Mouse (Mus musculus): ENCODE data around the gene Ccdc122.
"Not testable (repeated sequence)": the region's sequence is repeated elsewhere in the genome, so short reads cannot be mapped to it uniquely, and the experiment has no call there.

Ccdc122 gene

DNA sequence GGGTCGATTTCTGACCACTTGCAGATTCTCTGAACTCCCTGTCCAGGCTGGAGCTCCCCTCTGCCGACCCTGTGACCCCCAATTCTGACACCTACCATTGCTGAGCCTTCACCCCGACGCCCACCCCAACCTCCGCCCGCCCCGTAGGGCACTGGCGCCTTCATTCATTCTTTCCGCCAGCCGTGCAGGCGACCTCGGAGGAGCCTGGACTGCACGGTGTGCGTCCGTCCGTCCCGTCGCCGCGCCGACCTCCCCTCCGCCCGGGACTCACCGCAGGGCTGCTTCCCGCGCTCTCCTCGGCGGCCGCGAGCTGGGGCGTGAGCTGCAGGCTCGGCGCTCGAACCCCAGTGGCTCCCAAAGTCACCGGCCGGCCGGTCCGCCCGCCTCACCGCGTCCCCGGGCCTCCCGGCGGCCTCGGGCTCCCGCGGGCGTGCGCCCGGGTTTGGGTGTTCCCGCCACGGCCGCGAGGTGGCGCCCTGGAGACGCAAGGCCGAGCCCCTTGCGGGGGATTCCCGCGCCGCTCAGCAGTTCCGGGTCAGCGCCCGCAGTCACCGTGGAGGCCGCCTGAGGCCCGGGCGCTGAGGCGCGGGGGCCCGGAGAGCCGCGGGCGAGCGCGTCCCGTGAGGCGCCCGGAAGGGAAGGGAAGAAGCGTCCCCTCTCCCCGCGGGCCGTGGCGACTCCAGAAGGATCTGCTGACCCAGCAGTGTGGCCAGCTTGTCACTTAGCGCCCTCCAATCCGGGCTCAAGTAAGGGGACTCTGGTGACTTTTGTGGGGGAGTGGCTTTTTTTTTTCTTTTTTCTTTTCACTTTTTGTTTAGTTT is at the start of gene Ccdc122, which contains the start of gene Lacc1:
Gene Ccdc122 (plus strand): TSS at position 547 of the 821 bp plus-strand sequence.
Gene Lacc1 (minus strand): TSS at position 679 of the 821 bp plus-strand sequence.
- peak; percentile 87 for DNase-seq (ENCODE audit: low read depth)

DNA sequence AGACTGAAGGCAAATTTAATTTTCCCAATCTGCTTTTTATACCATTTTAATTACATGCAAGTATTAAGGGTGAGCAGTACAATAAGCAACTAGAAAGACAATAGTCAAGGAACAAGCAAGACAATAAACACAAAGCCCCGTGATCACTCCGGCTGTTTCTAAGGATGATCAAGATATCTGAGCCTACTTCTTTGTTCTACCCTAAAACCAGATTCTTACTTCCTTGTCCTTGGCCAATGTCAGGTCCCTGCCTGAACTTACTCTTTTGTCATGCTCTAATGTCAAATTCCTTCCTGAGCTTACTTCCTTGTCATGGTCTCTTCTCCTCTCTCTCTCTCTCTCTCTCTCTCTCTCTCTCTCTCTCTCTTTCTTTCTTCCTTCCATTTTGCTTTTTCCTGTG is 46.2 kb upstream of the Ccdc122 start:
- DNase-seq (ENCODE audit: low read depth), result not testable (repeated sequence)

DNA sequence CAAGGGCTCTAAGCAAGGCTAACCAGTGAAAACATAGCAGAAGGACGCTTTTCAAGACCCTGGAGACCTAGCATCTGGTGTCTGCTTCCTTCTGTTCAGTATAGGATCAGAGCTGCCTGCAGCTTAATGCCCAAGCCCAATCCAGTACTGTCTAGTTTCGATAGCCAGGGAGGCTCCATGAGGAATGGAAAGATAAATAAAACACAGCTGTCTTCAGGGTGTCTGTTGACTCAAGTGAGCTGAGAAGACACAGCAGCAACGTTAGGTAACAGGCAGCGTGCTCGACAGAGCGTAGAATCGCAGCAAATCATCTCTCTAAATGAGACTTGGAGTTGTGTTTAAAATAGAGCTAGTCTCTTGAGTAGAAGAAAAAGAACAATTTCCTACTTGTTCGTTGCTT is 31.8 kb upstream of the Ccdc122 start:
- no peak for DNase-seq (ENCODE audit: low read depth)

DNA sequence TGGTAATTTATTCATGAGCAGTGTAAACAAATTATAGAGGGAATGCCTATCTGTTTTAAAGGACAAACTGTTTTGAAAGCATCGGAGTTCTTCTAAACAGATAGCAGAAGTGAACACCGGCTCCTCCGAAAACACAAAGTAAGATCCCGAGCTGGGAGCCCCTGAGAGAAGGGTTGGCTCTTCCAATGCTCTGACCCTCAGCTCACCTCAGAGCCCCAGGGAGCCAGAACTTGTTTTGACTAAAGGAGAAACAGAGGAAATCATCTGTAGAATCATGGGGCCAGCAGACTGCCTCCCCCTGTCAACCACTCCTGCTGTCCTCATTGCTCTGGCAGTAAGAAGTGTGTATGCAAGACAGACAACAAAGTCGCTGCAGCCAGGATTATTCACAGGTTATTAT is 31.0 kb upstream of the Ccdc122 start:
- DNase-seq (ENCODE audit: low read depth), result no peak

DNA sequence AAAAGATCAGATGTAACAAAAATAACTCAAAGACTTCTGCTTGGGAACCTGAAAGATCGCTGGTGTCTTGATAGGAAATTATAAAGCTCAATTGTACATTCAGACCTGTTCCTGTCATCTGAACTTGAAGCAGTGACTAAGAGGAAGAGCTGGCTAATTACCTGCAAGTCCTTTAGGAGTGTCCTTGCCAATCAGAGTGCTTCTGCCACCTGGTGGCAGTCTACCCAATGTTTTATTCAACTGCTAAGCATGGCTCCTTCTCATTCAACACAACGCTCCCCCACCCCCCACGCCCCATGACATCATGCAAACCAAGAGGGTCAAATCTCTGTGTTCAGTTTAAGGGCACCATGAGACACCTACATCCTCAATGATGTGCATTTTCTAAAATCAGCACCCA is 28.3 kb upstream of the Ccdc122 start:
- peak; percentile 63 for DNase-seq (ENCODE audit: low read depth)

DNA sequence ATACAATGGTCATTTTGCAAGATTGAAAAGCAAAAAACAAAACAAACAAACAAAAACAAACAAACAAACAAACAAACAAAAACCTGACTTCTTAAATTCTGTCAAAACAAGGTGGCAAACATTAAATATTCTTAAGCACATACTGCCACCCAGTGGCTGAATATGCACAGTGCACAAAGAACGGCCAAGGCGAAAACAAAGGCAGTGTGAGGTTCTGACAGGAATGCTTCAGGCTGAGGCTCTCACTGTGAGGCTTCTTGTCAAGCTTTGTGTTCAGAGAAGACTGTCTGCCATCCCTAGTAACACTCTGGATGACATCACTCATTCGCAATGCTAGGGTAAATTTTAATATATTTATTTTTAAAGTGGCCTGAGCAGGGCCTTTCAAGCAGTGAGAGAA is 24.8 kb upstream of the Ccdc122 start:
- peak; percentile 70 for DNase-seq (ENCODE audit: low read depth)

DNA sequence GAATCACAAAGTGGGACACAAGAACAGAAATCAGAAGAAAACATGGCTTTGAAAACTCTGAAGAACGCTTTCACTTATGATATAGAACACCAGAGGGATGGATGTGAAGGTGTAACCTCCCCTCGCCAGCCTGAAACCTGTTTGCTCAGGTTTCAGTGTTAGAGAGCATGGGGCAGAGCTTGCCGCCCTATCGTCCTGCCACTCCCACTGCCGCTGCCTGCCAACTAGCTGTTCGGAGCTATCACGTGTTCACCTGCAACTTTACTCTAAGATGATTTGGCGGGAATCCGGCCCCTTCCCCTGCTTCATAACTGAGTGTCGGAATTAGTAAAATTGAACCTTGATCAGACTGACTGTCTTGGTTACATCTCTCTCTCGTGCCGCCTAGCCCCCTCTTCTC is 19.8 kb upstream of the Ccdc122 start:
- DNase-seq (ENCODE audit: low read depth), result not testable (repeated sequence)

DNA sequence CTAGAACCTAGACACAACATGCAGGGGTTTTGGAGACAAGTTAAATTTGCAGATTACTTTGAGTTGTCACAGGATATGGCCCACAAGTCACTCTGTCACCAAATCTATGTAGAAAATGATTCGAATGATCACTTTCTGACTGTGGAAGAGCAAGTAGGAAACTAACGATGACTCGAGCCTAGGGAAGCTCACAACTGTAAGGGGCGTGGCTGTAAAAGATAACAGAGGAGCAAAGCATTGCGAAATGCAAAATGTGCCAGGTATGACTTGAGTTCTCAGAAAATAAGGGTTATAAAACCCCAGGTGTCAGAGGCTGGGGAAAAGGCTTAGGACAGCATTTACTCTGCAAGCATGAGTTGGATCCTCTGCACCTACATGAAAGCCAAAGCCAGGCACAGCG is 19.4 kb upstream of the Ccdc122 start:
- DNase-seq (ENCODE audit: low read depth), result no peak

DNA sequence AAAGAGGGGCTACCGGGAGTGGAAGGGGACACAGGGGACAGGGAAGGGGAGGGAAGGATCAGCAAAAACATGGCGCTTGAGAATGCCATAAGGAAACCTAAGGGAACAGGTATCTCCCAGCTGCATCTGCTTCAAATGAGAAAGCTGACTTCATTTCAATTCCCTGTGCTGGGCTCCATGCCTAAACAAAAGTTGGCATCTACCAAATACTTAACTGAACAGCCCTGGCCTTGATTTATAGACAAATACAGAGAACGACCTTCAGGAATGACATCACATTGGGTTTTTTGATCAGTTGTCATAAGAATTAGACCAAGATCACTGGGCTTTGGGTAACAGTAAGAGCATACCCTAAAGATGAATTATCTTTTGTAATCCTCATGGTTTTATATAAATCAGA is 12.1 kb upstream of the Ccdc122 start:
- no peak for DNase-seq (ENCODE audit: low read depth)

DNA sequence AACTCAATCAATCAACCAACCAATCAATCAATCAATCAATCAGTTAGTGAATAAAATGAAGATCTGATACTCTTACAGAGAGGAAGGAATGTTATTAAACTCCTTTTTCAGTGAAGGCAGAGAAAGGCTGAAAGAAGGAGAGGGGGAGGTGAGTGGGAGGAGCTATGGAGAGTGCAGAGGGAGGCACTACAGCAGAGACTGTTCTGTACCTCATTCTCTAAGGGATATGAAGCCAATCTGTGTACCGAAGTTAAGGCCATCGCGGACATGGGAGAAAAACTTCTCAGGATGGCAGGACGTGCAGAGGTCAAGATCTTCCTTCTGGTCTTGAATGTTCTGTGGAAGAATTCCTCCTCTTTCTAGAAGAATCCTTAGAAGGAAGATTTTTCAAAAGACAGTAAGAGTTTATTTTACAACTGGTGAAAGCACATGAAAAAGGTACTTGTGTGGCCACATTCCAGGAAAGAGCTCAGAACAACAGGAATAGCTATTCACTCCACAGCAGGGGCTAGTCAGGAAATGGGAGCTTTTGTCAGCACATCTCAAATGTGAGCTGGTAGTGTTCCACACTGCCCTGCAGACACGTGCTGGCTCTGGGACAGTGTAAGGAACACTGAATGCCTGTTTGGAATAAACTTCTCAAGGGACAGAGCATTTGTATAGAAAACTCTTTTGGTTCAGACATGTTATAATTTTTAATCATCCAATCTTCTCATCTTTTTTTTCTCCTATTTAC is 7.1 kb upstream of the Ccdc122 start:
- DNase-seq (ENCODE audit: low read depth), result no peak

DNA sequence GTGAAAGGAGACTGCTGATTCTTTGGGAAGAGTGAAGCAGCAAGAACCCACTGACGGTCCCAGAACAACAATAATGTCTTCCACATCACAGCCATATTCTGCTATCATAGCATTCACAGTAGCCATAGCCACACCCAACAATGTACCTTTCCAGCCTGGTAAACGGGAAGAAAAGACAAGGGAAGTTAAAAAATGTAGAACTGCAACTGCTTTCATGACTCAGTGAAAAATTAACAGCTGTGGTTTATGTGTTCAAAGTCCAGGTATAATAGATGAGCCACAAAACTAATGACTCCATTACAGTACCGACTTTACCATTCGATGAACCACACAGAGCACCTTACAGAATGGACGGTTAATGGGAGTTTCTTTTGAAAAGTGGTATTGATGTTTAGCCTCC is 5.8 kb upstream of the Ccdc122 start:
- no peak for DNase-seq (ENCODE audit: low read depth)

DNA sequence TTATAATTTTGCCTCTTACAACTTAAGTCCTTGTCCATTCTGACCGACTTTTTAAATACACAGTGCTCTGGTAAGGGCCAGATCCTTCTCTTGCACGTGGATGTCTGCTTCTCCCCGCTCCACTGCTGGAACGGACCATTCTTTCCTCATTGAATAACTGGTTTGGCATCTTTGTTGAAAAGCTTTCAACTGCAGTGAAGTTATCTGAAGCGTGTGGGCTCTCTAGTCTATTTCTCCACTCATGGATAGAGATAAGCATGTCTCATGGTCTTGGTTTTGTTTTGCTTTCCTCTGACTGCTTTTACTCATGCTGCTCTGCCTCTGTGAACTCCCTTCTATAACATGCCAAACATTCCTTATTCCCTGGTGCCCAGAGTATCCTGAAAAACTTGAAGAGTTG is 4.1 kb upstream of the Ccdc122 start:
- DNase-seq (ENCODE audit: low read depth), result no peak

DNA sequence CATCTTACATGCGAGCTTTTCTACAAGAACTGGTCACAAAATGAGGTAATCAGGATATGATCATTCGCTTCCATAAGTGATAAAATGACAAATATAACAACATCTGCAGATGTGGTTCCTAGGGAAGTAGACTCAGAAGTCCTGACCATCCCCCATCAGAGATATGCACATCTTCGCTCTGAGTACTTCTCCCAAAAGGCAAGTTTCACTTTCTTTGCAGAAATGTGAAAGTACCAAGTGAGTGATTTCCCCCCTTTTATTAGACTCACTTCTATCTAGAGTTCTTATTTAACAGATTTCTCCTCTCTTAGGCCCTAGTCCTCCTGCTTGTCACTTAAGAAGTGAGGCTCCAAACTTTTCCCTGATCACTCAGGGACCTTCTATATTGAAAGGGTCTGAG is 3.2 kb upstream of the Ccdc122 start:
- no peak for DNase-seq (ENCODE audit: low read depth)

DNA sequence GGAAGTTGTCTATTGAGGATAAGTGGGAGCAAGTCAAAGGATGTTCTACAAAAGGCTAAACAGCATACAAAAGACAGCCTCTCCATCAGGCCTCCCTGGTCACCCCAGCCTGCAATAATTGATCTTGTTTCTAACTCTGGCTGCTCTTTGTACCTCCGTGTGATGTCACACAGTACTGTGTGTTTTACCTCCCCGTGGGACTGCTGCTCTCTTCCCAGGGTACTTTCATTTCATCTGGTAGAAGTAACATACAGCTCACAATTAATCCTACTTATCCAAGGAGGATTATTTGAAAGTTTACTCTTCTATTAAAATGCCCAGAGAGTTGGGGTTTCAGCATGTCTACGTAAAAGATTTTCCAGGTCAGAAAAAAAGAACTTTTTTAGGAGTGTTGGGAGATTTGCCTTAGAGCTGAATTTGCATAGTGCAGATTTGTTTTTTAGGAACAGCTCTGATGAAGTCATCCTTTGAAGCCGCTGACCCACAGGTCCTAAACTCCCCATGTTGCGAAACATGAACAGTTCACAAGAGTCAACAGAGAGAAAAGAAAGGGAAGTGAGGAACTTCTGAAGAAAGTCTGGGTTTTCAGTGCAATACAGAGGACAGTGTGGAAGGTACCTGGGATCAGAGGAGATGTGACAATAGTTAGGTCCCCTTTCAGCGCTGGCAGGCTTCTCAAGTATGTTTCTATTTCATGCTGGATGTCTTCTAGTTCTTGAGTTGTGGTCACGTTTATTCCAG is 2.2 kb upstream of the Ccdc122 start:
- no peak for DNase-seq (ENCODE audit: low read depth)

DNA sequence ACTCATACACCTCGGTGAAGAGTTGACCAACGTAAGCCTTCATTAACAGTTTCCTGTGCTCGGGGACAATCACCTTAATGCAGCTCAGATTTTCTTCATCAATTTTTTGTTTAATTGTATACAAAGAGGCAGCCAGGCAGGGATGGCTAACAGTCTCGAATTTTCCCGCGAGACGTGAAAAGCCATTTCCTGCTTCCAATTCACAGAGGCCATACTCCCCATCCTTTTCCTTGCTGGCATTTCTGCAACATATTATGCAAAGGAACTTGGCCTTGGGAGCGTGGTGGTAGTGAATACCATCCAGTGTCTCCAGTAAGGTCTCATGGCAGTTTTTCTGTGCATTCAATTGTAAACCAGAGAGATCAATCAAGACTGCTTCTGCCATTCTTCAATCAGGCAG is 1.6 kb upstream of the Ccdc122 start:
- no peak for DNase-seq (ENCODE audit: low read depth)

DNA sequence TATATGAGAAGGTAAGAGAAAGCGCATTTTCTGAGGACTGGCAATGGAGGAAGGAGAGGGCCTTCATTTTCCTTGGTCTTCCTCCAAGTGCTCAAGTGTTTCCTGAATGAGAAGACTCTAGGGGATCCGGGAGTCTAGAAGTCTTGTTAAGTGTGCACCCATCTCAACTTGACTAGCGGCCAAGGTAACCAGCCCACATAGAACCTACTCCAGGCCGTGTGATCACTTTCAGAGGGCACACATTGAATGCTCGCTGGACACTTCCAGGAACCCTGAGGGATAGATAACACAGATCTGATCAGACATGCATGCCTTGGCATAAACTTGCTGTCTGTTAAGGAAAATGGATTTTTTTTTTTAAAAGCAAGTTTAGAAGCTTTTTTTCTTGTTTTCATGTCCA is 758 bp downstream of the Ccdc122 start:
- DNase-seq (ENCODE audit: low read depth), result peak; percentile 15

DNA sequence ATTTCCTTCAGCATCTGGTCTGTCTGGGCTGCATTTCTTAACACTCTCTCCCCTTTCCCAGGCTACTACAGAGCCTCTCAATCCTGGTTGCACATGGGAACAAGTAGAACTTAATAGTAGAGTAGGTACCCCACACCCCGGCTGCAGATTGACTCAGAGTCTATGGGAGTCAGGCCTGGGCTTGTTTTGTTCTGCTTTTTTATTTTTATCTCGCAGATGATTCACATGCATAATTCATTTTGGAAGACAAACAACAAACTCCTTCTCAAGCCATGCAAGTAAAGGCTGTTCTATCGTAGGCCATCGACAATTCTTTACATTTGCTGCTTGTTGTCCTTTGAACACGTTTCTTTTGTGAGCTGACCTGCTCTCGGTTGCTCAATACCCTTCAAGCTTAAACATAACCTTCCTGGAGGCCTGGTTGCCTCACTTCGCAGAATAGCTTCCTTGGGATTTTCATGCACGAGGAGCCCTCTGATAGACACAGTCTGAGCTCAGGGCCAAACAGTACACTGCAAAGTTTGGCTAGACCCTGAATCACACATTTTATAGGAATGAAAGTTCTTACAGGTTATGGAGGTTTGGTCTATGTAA is 1.4 kb downstream of the Ccdc122 start:
- no peak for DNase-seq (ENCODE audit: low read depth)

DNA sequence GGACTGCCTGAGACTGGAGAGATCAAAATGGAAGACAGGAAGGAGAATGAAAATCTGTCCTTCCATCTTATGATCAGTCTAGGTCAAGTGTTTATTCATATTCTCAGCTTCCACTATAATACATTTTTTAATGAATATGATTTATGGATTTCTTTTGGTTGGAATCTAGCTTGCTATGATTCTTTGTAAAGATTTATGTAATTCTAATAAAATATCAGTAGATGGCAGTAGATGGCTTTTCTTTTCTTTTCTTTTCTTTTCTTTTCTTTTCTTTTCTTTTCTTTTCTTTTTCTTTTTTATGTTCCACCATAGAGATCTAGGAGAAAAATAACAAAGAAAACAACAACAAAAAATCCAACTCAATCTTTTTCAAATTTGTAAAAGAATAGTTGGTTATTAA is 16.7 kb downstream of the Ccdc122 start:
- no peak for DNase-seq (ENCODE audit: low read depth)

DNA sequence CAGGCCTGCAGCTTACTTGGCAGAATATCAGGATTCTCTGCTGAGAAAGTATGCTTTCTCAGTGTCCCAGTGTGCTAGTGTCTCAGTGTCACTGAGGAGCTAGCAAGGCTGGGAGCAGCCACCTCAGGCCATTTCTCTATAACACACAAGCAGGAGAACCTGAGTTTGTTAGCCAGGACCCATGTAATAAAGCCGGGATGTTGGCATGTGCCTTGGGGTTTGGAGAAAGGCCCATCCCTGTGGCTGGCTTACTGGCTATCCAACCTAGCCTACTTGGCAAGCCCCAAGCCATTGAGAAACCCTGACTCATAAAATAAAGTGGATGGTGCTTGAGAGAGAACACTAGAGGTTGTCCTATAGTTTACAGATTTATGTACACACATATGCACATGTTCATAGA is 32.8 kb downstream of the Ccdc122 start:
- no peak for DNase-seq (ENCODE audit: low read depth)

DNA sequence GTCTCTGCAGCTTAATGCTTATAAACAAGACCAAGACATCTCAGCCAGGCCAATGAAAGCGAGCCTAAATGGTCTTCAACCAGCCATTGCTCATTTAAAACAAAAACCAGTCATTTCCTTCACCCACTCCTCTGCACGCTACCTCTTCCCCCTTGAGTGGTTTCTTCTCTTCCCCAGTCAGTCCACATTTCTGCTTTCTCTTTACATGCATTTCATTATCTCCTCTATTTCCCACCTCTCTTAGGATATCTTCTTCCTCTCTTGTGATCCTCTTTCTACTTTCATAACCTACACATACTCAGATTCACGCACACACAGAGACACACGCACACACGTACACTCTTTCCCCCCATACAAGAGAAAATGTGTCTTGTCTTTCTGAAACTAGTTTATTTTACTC is 44.7 kb downstream of the Ccdc122 start:
- DNase-seq (ENCODE audit: low read depth), result no peak

DNA sequence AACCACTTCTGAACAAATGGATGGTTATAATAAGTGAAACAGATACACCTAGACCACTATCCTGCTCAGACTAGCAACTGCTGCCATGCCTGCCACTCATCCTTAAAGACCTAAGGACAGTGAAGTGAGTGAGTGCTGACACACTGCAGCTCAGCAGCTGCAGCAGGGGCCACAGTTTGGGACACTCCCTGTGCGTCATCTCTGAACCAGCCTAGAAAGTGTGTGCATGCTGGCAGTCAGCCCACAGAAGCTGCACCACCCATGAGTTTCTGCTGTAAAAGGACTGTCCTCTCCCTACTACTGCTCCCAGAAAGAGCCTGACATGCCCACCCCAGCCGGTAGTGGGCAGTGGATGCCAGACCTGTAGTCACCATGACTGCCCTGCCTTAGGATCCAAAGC is 63.7 kb downstream of the Ccdc122 start:
- no peak for DNase-seq (ENCODE audit: low read depth)

DNA sequence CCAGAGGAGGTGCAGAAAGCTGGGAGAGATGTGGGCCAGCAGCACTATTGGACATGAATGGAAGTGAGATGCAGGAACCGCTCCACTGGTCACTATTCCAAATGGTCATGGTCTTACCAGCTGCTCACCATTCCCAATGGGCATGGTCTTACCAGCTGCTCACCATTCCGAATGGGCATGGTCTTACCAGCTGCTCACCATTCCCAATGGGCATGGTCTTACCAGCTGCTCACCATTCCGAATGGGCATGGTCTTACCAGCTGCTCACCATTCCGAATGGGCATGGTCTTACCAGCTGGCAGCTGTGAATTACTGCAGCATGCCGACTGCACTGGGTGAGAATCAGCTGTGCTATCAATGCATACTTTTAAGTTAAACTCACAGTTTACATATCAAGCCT is 74.0 kb downstream of the Ccdc122 start:
- DNase-seq (ENCODE audit: low read depth), result not testable (repeated sequence)
